Mouse (Mus musculus) lung, embryonic 16.5 days (tissue): ENCODE results near the gene Itga10. TPM values are rescaled to one million over a fixed set of nuclear protein-coding genes. Genes with fewer than 3 reads are reported as not detected.
"Not testable (repeated sequence)": the region's sequence is repeated elsewhere in the genome, so short reads cannot be mapped to it uniquely, and the experiment has no call there.

Experiments used
- ATAC-seq: fragments of 200-750 bp; cut with Nextera tagmentation; 2 replicates; pipeline ENCODE4 v1.8.0; 2017; ENCODE audit warnings: low read depth, mild to moderate bottlenecking, moderate library complexity
- H3K27ac ChIP-seq: fragments of 300-500 bp; sonication (generic); 2 replicates; pipeline ENCODE4 v1.5.1; 2014; ENCODE audit warnings: mild to moderate bottlenecking, control low read depth, low read length
- H3K27me3 ChIP-seq: fragments of 300-500 bp; sonication (generic); 2 replicates; pipeline ENCODE4 v1.6.1; 2014; ENCODE audit warnings: low read depth, low read length, mixed read lengths; ENCODE audit not compliant: control insufficient read depth, insufficient read depth
- H3K36me3 ChIP-seq: fragments of 300-500 bp; sonication (generic); 2 replicates; pipeline ENCODE4 v1.6.1; 2014; ENCODE audit warnings: low read length; ENCODE audit not compliant: control insufficient read depth, insufficient read depth
- H3K4me1 ChIP-seq: fragments of 300-500 bp; sonication (generic); replicated peaks from 2 replicates; pipeline ENCODE4 v1.6.1; 2014; ENCODE audit warnings: low read length, mixed read lengths; ENCODE audit not compliant: control insufficient read depth, insufficient read depth
- H3K4me2 ChIP-seq: fragments of 300-500 bp; sonication (generic); 2 replicates; pipeline ENCODE4 v1.6.1; 2014; ENCODE audit warnings: low read depth, low read length, control low read depth
- H3K4me3 ChIP-seq: fragments of 300-500 bp; sonication (generic); 2 replicates; pipeline ENCODE4 v1.5.1; 2014; ENCODE audit warnings: mild to moderate bottlenecking, low read length, control low read depth
- H3K9ac ChIP-seq: fragments of 300-500 bp; sonication (generic); 2 replicates; pipeline ENCODE4 v1.6.1; 2014; ENCODE audit warnings: low read length, control low read depth
- H3K9me3 ChIP-seq: fragments of 300-500 bp; sonication (generic); 2 replicates; pipeline ENCODE4 v1.6.1; 2016; ENCODE audit warnings: low read length; ENCODE audit not compliant: control insufficient read depth
- WGBS: fragments of 180-500 bp; shearing (Covaris S2); extraction: QIAGEN DNeasy Blood & Tissue Kit; methylation state at CpG from one replicate; pipeline ENCODE4 v1.1.7; 2014; 5-methylcytosine and 5-hydroxymethylcytosine counted together
- polyA plus RNA-seq: library from polyadenylated mRNA; unstranded; fragments of >200 nt; fragmentation: Nextera tagmentation; extraction: Ambion mirVana; gene quantifications from 2 replicates; pipeline ENCODE4 v1.2.1, GENCODE M21; 2015

Gene Itga10
- polyA plus RNA-seq, 1 experiment from 2014 or later = 1.0 TPM

- Histone ChIP-seq H3K4me1 (peaks cover 27% of the 10 kb centered on the region), H3K27me3 (peaks cover 14% of the 10 kb centered on the region), H3K4me3 (peak within 1 kb of the TSS; percentile 70), H3K9ac (peak within 1 kb of the TSS; percentile 82), H3K27ac (peak within 1 kb of the TSS; percentile 98), H3K9me3 (no peaks in the 10 kb centered on the region), H3K36me3 (no peaks in the 10 kb centered on the region), H3K4me2 (peak within 1 kb of the TSS; percentile 69)
- peak; percentile 95 for ATAC-seq
- WGBS = under 1% methylated on average over 27 of the region's 27 CpGs
These were observed 44.6 kb upstream of the Itga10 start, which contains the start of gene Lix1l for GRCm38 (mm10) chr3:96600639-96601250. TSS of gene Lix1l (plus strand) at chr3:96601149.

- H3K36me3 ChIP-seq = no peaks in the 10 kb centered on the region
- 5% methylated on average over 14 of the region's 40 CpGs for WGBS
- H3K27me3 ChIP-seq = peaks cover 13% of the 10 kb centered on the region
- peak overlapping the region; percentile 69 for H3K4me2 ChIP-seq
- H3K4me3 ChIP-seq = peak overlapping the region; percentile 70
- H3K4me1 ChIP-seq = peaks cover 27% of the 10 kb centered on the region
- peak overlapping the region; percentile 98 for H3K27ac ChIP-seq
- H3K9me3 ChIP-seq = no peaks in the 10 kb centered on the region
- ATAC-seq = peak; percentile 69
- peak overlapping the region; percentile 82 for H3K9ac ChIP-seq
These were observed 44.1 kb upstream of the Itga10 start for GRCm38 (mm10) chr3:96601251-96601787.

GRCm38 (mm10) chr3:96601941-96602703 is 43.3 kb upstream of the Itga10 start:
- H3K4me2 ChIP-seq = peak overlapping the region; percentile 69
- no peak for ATAC-seq
- WGBS = 23% methylated on average over 10 of the region's 10 CpGs
- H3K27me3 ChIP-seq = peaks cover 6% of the 10 kb centered on the region
- H3K4me3 ChIP-seq = peak overlapping the region; percentile 70
- no peaks in the 10 kb centered on the region for H3K9me3 ChIP-seq
- peak overlapping the region; percentile 98 for H3K27ac ChIP-seq
- H3K9ac ChIP-seq = peak overlapping the region; percentile 82
- peaks cover 19% of the 10 kb centered on the region for H3K4me1 ChIP-seq
- no peaks in the 10 kb centered on the region for H3K36me3 ChIP-seq

- H3K4me1 ChIP-seq = peaks cover 14% of the 10 kb centered on the region; the same call in 1 of the 2 replicates
- H3K9ac ChIP-seq = peak overlapping the region; percentile 82
- H3K36me3 ChIP-seq = no peaks in the 10 kb centered on the region
- 13% methylated on average over 5 of the region's 5 CpGs for WGBS
- H3K4me2 ChIP-seq = peak overlapping the region; percentile 69
- H3K9me3 ChIP-seq = no peaks in the 10 kb centered on the region
- peaks cover 6% of the 10 kb centered on the region for H3K27me3 ChIP-seq
- peak overlapping the region; percentile 70 for H3K4me3 ChIP-seq
- peak overlapping the region; percentile 98 for H3K27ac ChIP-seq
- no peak for ATAC-seq
These were observed 42.7 kb upstream of the Itga10 start for GRCm38 (mm10) chr3:96602704-96603084.

- peaks cover 6% of the 10 kb centered on the region for H3K27me3 ChIP-seq
- H3K4me1 ChIP-seq = peaks cover 12% of the 10 kb centered on the region; the same call in 1 of the 2 replicates
- H3K27ac ChIP-seq = peak overlapping the region; percentile 98
- peak overlapping the region; percentile 70 for H3K4me3 ChIP-seq
- H3K4me2 ChIP-seq = peak overlapping the region; percentile 69
- no peak for ATAC-seq
- peak overlapping the region; percentile 82 for H3K9ac ChIP-seq
- no peaks in the 10 kb centered on the region for H3K9me3 ChIP-seq
- no peaks in the 10 kb centered on the region for H3K36me3 ChIP-seq
- WGBS = 56% methylated on average over 5 of the region's 5 CpGs
These were observed 42.1 kb upstream of the Itga10 start for GRCm38 (mm10) chr3:96603311-96603710.

GRCm38 (mm10) chr3:96606007-96606406 is 39.4 kb upstream of the Itga10 start:
- not testable (repeated sequence) for H3K4me3 ChIP-seq

GRCm38 (mm10) chr3:96606618-96607017 is 38.8 kb upstream of the Itga10 start:
- no peak overlapping the region for H3K4me3 ChIP-seq
- no peak overlapping the region for H3K4me2 ChIP-seq
- H3K36me3 ChIP-seq = no peaks in the 10 kb centered on the region
- H3K9me3 ChIP-seq = no peaks in the 10 kb centered on the region
- 79% methylated on average over 4 of the region's 4 CpGs for WGBS
- peaks cover 5% of the 10 kb centered on the region; the same call in 1 of the 2 replicates for H3K4me1 ChIP-seq
- H3K27me3 ChIP-seq = no peaks in the 10 kb centered on the region
- no peak overlapping the region for H3K9ac ChIP-seq
- no peak for ATAC-seq
- H3K27ac ChIP-seq = no peak overlapping the region

More at GRCm38 (mm10) chr3:96606007-96606406, 39.4 kb upstream of the Itga10 start:
- H3K36me3 ChIP-seq, H3K27me3 ChIP-seq, H3K27ac ChIP-seq, H3K4me2 ChIP-seq, H3K9me3 ChIP-seq, ATAC-seq, H3K9ac ChIP-seq, H3K4me1 ChIP-seq: not testable (repeated sequence)
- WGBS = 87% methylated on average over 3 of the region's 4 CpGs

GRCm38 (mm10) chr3:96617941-96618340 is 27.4 kb upstream of the Itga10 start:
- no peaks in the 10 kb centered on the region for H3K4me1 ChIP-seq
- ATAC-seq = no peak
- H3K9me3 ChIP-seq = no peaks in the 10 kb centered on the region
- H3K27ac ChIP-seq = no peak overlapping the region
- H3K4me2 ChIP-seq = no peak overlapping the region
- H3K4me3 ChIP-seq = no peak overlapping the region
- 87% methylated on average over 3 of the region's 3 CpGs for WGBS
- no peaks in the 10 kb centered on the region for H3K27me3 ChIP-seq
- H3K36me3 ChIP-seq = peaks cover 9% of the 10 kb centered on the region
- H3K9ac ChIP-seq = no peak overlapping the region

GRCm38 (mm10) chr3:96623201-96623600 is 22.2 kb upstream of the Itga10 start:
- Histone ChIP-seq H3K4me1 (no peaks in the 10 kb centered on the region), H3K9me3 (no peaks in the 10 kb centered on the region), H3K9ac (no peak overlapping the region), H3K27me3 (no peaks in the 10 kb centered on the region), H3K36me3 (peaks cover 10% of the 10 kb centered on the region), H3K4me2 (no peak overlapping the region), H3K4me3 (no peak overlapping the region), H3K27ac (no peak overlapping the region)
- 79% methylated on average over 4 of the region's 4 CpGs for WGBS
- ATAC-seq = no peak
